Mouse (Mus musculus) lung, embryonic 14.5 days (tissue): ENCODE results near the gene Cript. TPM values are rescaled to one million over a fixed set of nuclear protein-coding genes. Genes with fewer than 3 reads are reported as not detected.

ENCODE experiments used
- ATAC-seq: fragments of 200-750 bp; cut with Nextera tagmentation; 2 replicates; pipeline ENCODE4 v1.8.0; 2017; ENCODE audit warnings: mild to moderate bottlenecking, moderate TSS enrichment, moderate library complexity; ENCODE audit not compliant: insufficient read depth
- DNase-seq: peaks from one replicate; pipeline ENCODE4 v3.0.0-alpha.2; 2015
- H3K27ac ChIP-seq: fragments of 300-500 bp; sonication (generic); 2 replicates; pipeline ENCODE4 v1.5.1; 2014; ENCODE audit warnings: low read depth, mild to moderate bottlenecking, moderate library complexity
- H3K27me3 ChIP-seq: fragments of 300-500 bp; sonication (generic); 2 replicates; pipeline ENCODE4 v1.6.1; 2014; ENCODE audit warnings: low read length, control low read depth; ENCODE audit not compliant: insufficient read depth
- H3K36me3 ChIP-seq: fragments of 300-500 bp; sonication (generic); 2 replicates; pipeline ENCODE4 v1.6.1; 2014; ENCODE audit warnings: control low read depth; ENCODE audit not compliant: insufficient read depth
- H3K4me1 ChIP-seq: fragments of 300-500 bp; sonication (generic); 2 replicates; pipeline ENCODE4 v1.6.1; 2014; ENCODE audit warnings: antibody characterized with exemption, control low read depth; ENCODE audit not compliant: insufficient read depth
- H3K4me2 ChIP-seq: fragments of 300-500 bp; sonication (generic); 2 replicates; pipeline ENCODE4 v1.6.1; 2014; ENCODE audit warnings: mild to moderate bottlenecking
- H3K4me3 ChIP-seq: fragments of 300-500 bp; sonication (generic); 2 replicates; pipeline ENCODE4 v1.5.1; 2014; ENCODE audit warnings: low read depth, low read length
- H3K9ac ChIP-seq: fragments of 300-500 bp; sonication (generic); 2 replicates; pipeline ENCODE4 v1.6.1; 2014
- H3K9me3 ChIP-seq: fragments of 300-500 bp; sonication (generic); 2 replicates; pipeline ENCODE4 v1.6.1; 2016; ENCODE audit warnings: low read depth, low read length, control low read depth
- CTCF ChIP-seq: IDR thresholded peaks from 2 replicates; pipeline ENCODE4 v1.5.1; 2016; ENCODE audit warnings: antibody characterized with exemption, low read depth
- WGBS: fragments of 180-500 bp; shearing (Covaris S2); extraction: QIAGEN DNeasy Blood & Tissue Kit; methylation state at CpG from one replicate; pipeline ENCODE4 v1.1.7; 2014; 5-methylcytosine and 5-hydroxymethylcytosine counted together
- polyA plus RNA-seq: library from polyadenylated mRNA; unstranded; fragments of >200 nt; fragmentation: Nextera tagmentation; extraction: Ambion mirVana; gene quantifications from 2 replicates; pipeline ENCODE4 v1.2.1, GENCODE M21; 2014

Cript gene
- polyA plus RNA-seq, 1 experiment from 2014 or later = 131 TPM

GRCm38 (mm10) chr17:86988161-86988560, 37.2 kb upstream of the Cript start:
- no peak; the same call in 1 of the 2 replicates for ATAC-seq

GRCm38 (mm10) chr17:86988601-86989184, 36.7 kb upstream of the Cript start:
- Histone ChIP-seq H3K4me2 (no peak overlapping the region), H3K4me3 (no peak overlapping the region), H3K4me1 (0 out of 2 replicates have a peak, but pooled peaks cover 2% of the 10 kb centered on the region), H3K27ac (no peak overlapping the region), H3K36me3 (0 out of 2 replicates have a peak, but pooled peaks cover 5% of the 10 kb centered on the region), H3K9me3 (no peaks in the 10 kb centered on the region), H3K9ac (no peak overlapping the region), H3K27me3 (no peaks in the 10 kb centered on the region)
- 58% methylated on average over 6 of the region's 6 CpGs for WGBS
- TF ChIP-seq CTCF = no peak
- DNase-seq = no peak
- ATAC-seq = no peak

More at GRCm38 (mm10) chr17:86988161-86988560, 37.2 kb upstream of the Cript start:
- Histone ChIP-seq H3K9ac (no peak overlapping the region), H3K4me3 (no peak overlapping the region), H3K9me3 (no peaks in the 10 kb centered on the region), H3K4me1 (0 out of 2 replicates have a peak, but pooled peaks cover 2% of the 10 kb centered on the region), H3K27ac (no peak overlapping the region), H3K27me3 (no peaks in the 10 kb centered on the region), H3K4me2 (no peak overlapping the region), H3K36me3 (peaks cover 9% of the 10 kb centered on the region; the same call in 1 of the 2 replicates)
- no peak for TF ChIP-seq CTCF
- no peak for DNase-seq
- 80% methylated on average over 5 of the region's 5 CpGs for WGBS

GRCm38 (mm10) chr17:86991306-86991705, 34.0 kb upstream of the Cript start:
- no peaks in the 10 kb centered on the region for H3K36me3 ChIP-seq

GRCm38 (mm10) chr17:86997323-86997722, 28.0 kb upstream of the Cript start:
- Histone ChIP-seq H3K4me2 (no peak overlapping the region), H3K36me3 (peaks cover 42% of the 10 kb centered on the region; the same call in 1 of the 2 replicates), H3K4me3 (no peak overlapping the region), H3K9ac (no peak overlapping the region), H3K27me3 (no peaks in the 10 kb centered on the region), H3K9me3 (no peaks in the 10 kb centered on the region), H3K4me1 (no peaks in the 10 kb centered on the region), H3K27ac (no peak overlapping the region)
- no peak for DNase-seq
- 88% methylated on average over 6 of the region's 6 CpGs for WGBS
- ATAC-seq = no peak
- TF ChIP-seq CTCF = no peak

More at GRCm38 (mm10) chr17:86991306-86991705, 34.0 kb upstream of the Cript start:
- 0 out of 2 replicates have a peak, but pooled peaks cover 2% of the 10 kb centered on the region for H3K4me1 ChIP-seq
- TF ChIP-seq CTCF = no peak
- no peak overlapping the region for H3K9ac ChIP-seq
- no peak overlapping the region for H3K4me3 ChIP-seq
- no peak overlapping the region for H3K27ac ChIP-seq
- DNase-seq (no peak), ATAC-seq (no peak)
- no peak overlapping the region for H3K4me2 ChIP-seq
- H3K27me3 ChIP-seq = no peaks in the 10 kb centered on the region
- no peaks in the 10 kb centered on the region for H3K9me3 ChIP-seq
- WGBS = 81% methylated on average over 8 of the region's 8 CpGs

GRCm38 (mm10) chr17:87008950-87009349, 16.4 kb upstream of the Cript start:
- Histone ChIP-seq H3K27ac (no peak overlapping the region), H3K4me3 (no peak overlapping the region), H3K9me3 (no peaks in the 10 kb centered on the region), H3K4me1 (no peaks in the 10 kb centered on the region), H3K36me3 (peaks cover 10% of the 10 kb centered on the region; the same call in 1 of the 2 replicates), H3K27me3 (no peaks in the 10 kb centered on the region), H3K9ac (no peak overlapping the region), H3K4me2 (no peak overlapping the region)
- TF ChIP-seq CTCF = peak; percentile 34
- WGBS = 82% methylated on average over 3 of the region's 3 CpGs
- ATAC-seq (no peak), DNase-seq (no peak)

- Histone ChIP-seq H3K27me3 (no peaks in the 10 kb centered on the region), H3K27ac (no peak overlapping the region), H3K9ac (no peak overlapping the region), H3K9me3 (no peaks in the 10 kb centered on the region), H3K4me1 (no peaks in the 10 kb centered on the region), H3K36me3 (peaks cover 12% of the 10 kb centered on the region; the same call in 1 of the 2 replicates), H3K4me3 (no peak overlapping the region), H3K4me2 (no peak overlapping the region)
- ATAC-seq (no peak), DNase-seq (no peak)
- whole genome bisulfite sequencing = 85% methylated on average over 13 of the region's 13 CpGs
- no peak for TF ChIP-seq CTCF
Observed at GRCm38 (mm10) chr17:87011301-87012019, 13.9 kb upstream of the Cript start.

- ATAC-seq (no peak), DNase-seq (no peak)
- Histone ChIP-seq H3K36me3 (peaks cover 30% of the 10 kb centered on the region; the same call in 1 of the 2 replicates), H3K4me1 (peaks cover 5% of the 10 kb centered on the region; the same call in 1 of the 2 replicates), H3K4me2 (no peak overlapping the region), H3K9ac (no peak overlapping the region), H3K9me3 (no peaks in the 10 kb centered on the region), H3K27ac (no peak overlapping the region), H3K27me3 (no peaks in the 10 kb centered on the region), H3K4me3 (no peak overlapping the region)
- TF ChIP-seq CTCF = no peak
- 84% methylated on average over 5 of the region's 5 CpGs for WGBS
Observed at GRCm38 (mm10) chr17:87019692-87020091, 5.7 kb upstream of the Cript start.
